Mouse (Mus musculus): ENCODE results near the gene Kndc1.

GRCm38 (mm10) chr7:139937810-139938209, 43.3 kb downstream of the Kndc1 start:
- no peak for TF ChIP-seq POLR2A (IDR thresholded peaks at IDR 0.05; ENCODE audit: borderline replicate concordance, low read depth, low read length)
- no peak for TF ChIP-seq CTCF (IDR thresholded peaks at IDR 0.05; ENCODE audit: low read depth, low read length)

Measured in bone marrow macrophage, adult 2 months (primary cell).